ENCODE assay signal across 15 mouse cellular contexts in the genomic region with DNA sequence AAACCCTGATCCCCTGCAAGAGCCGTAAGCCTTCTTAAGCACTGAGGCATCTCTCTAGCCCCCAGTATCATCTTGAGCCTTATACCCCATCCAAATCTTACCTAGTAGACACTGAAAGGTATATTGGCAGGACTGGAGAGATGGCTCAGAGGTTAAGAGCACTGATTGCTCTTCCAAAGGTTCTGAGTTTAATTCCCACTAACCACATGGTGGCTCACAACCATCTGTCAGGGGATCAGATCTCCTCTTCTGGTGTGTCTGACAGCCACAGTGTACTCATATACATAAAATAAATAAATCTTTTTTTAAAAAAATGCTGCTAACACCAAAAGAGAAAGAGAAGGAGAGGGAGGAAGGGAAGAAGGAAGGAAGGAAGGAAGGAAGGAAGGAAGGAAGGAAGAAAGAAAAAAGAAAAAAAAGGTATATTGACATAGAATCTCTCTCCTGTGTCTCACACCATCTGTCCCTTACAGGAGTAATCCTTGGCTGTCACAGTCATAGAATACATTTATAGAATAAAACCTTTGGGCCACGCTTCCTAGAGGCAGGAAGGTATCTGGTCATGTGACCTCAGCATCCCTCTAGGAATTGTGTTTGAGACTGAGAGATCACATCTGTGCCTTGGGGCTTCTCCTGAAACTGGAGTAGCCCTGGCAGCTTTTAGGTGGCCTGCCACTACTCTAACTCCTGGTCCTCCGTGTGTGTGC.
"Had no signal": no experiment of that assay in that cellular context is flagged by ENCODE, and none has a peak within 500 bp of the region (broad histone marks: within the 10 kb centered on the region; RNA-seq: fewer than 3 reads in every experiment).

No protein-coding gene starts in this region.

- DNase-seq: retina, postnatal 1 day; right cerebral cortex, adult 18-20 months; right cerebral cortex, postnatal 14 days; right cerebral cortex, postnatal 25 days; right cerebral cortex, postnatal 4 days; spleen, adult 18-20 months; thymus, adult 18-20 months; thymus, adult 2 months; thymus, postnatal 14 days; thymus, postnatal 25 days; thymus, postnatal 36 days; thymus, postnatal 4 days had no signal

- H3K4me1 ChIP-seq: neural tube, embryonic 15.5 days; stomach, embryonic 15.5 days had no signal

- H3K27me3 ChIP-seq: neural tube, embryonic 15.5 days; stomach, embryonic 15.5 days had no signal

- H3K4me3 ChIP-seq: neural tube, embryonic 15.5 days; stomach, embryonic 15.5 days had no signal

- H3K27ac ChIP-seq: neural tube, embryonic 15.5 days; stomach, embryonic 15.5 days; stomach, postnatal 0 days had no signal
